Mouse (Mus musculus): Measurements from ENCODE around the gene Syne1.

Syne1 gene

GRCm38 (mm10) chr10:5141471-5141870 lies 409.8 kb downstream of the Syne1 start:
- no peak for DNase-seq (ENCODE audit: low read depth)

- DNase-seq (ENCODE audit: low read depth) = no peak
Observed at GRCm38 (mm10) chr10:5139932-5140264, 411.4 kb downstream of the Syne1 start.

- no peak for DNase-seq (ENCODE audit: low read depth)
Observed at GRCm38 (mm10) chr10:5139246-5139931, 411.9 kb downstream of the Syne1 start.

GRCm38 (mm10) chr10:5132050-5132449 lies 419.2 kb downstream of the Syne1 start:
- no peak for DNase-seq (ENCODE audit: low read depth)

- DNase-seq (ENCODE audit: low read depth) = no peak
Observed at GRCm38 (mm10) chr10:5130495-5130894, 420.8 kb downstream of the Syne1 start.

- no peak for DNase-seq (ENCODE audit: low read depth)
Observed at GRCm38 (mm10) chr10:5124757-5125156, 426.5 kb downstream of the Syne1 start.

GRCm38 (mm10) chr10:5116720-5117119 lies 434.6 kb downstream of the Syne1 start:
- DNase-seq (ENCODE audit: low read depth) = no peak

GRCm38 (mm10) chr10:5116155-5116554 lies 435.1 kb downstream of the Syne1 start:
- DNase-seq (ENCODE audit: low read depth) = no peak

GRCm38 (mm10) chr10:5110773-5111172 lies 440.5 kb downstream of the Syne1 start:
- DNase-seq (ENCODE audit: low read depth) = no peak

GRCm38 (mm10) chr10:5097754-5098137 lies 453.5 kb downstream of the Syne1 start:
- no peak for DNase-seq (ENCODE audit: low read depth)

- DNase-seq (ENCODE audit: low read depth) = no peak
Observed at GRCm38 (mm10) chr10:5096996-5097753, 454.1 kb downstream of the Syne1 start.

- no peak for DNase-seq (ENCODE audit: low read depth)
Observed at GRCm38 (mm10) chr10:5089133-5089532, 462.1 kb downstream of the Syne1 start.

GRCm38 (mm10) chr10:5087336-5087735 lies 463.9 kb downstream of the Syne1 start:
- DNase-seq (ENCODE audit: low read depth) = no peak

- no peak for DNase-seq (ENCODE audit: low read depth)
Observed at GRCm38 (mm10) chr10:5086329-5086728, 465.0 kb downstream of the Syne1 start.

- no peak for DNase-seq (ENCODE audit: low read depth)
Observed at GRCm38 (mm10) chr10:5085792-5086191, 465.5 kb downstream of the Syne1 start.

- DNase-seq (ENCODE audit: low read depth) = no peak
Observed at GRCm38 (mm10) chr10:5083716-5084115, 467.6 kb downstream of the Syne1 start.

- DNase-seq (ENCODE audit: low read depth) = no peak
Observed at GRCm38 (mm10) chr10:5079945-5080468, 471.3 kb downstream of the Syne1 start.

- no peak for DNase-seq (ENCODE audit: low read depth)
Observed at GRCm38 (mm10) chr10:5075724-5076123, 475.6 kb downstream of the Syne1 start.

- no peak for DNase-seq (ENCODE audit: low read depth)
Observed at GRCm38 (mm10) chr10:5072054-5072453, 479.2 kb downstream of the Syne1 start.

- DNase-seq (ENCODE audit: low read depth) = no peak
Observed at GRCm38 (mm10) chr10:5070941-5071231, 480.4 kb downstream of the Syne1 start.

- DNase-seq (ENCODE audit: low read depth) = no peak
Observed at GRCm38 (mm10) chr10:5070168-5070940, 480.9 kb downstream of the Syne1 start.

- DNase-seq (ENCODE audit: low read depth) = no peak
Observed at GRCm38 (mm10) chr10:5068676-5069265, 482.5 kb downstream of the Syne1 start, which contains the start of gene Gm10097. Gene Gm10097, plus strand, starts transcription at chr10:5069192.
